Mouse (Mus musculus) G1E (cell line): ENCODE results near the gene C1qtnf5.

Experiments used
- CTCF ChIP-seq: IDR thresholded peaks from 2 replicates; pipeline ENCODE4 v1.5.1; 2012; ENCODE audit warnings: low read depth, low read length, inconsistent platforms, mixed read lengths
- GATA2 ChIP-seq: IDR thresholded peaks from 2 replicates; pipeline ENCODE4 v1.6.1; 2012; ENCODE audit warnings: low read depth, low read length, inconsistent platforms, borderline replicate concordance

GRCm38 (mm10) chr9:44093612-44094503, 13.2 kb upstream of the C1qtnf5 start:
- TF ChIP-seq GATA2 = no peak
- no peak; the same call in 1 of the 2 replicates for TF ChIP-seq CTCF
